Mouse (Mus musculus) liver, adult 2 months (tissue): ENCODE measurements around the gene Taf8.

Experiments used
- CTCF ChIP-seq: fragments of 200-500 bp; IDR thresholded peaks from 2 replicates; pipeline ENCODE4 v1.5.1; 2011; ENCODE audit warnings: low read depth, low read length, control low read depth
- POLR2A ChIP-seq: fragments of 200-500 bp; IDR thresholded peaks from 2 replicates; pipeline ENCODE4 v1.6.1; 2011; ENCODE audit warnings: low read length, control low read depth; ENCODE audit not compliant: insufficient read depth; ENCODE audit errors: extremely low read depth

DNA sequence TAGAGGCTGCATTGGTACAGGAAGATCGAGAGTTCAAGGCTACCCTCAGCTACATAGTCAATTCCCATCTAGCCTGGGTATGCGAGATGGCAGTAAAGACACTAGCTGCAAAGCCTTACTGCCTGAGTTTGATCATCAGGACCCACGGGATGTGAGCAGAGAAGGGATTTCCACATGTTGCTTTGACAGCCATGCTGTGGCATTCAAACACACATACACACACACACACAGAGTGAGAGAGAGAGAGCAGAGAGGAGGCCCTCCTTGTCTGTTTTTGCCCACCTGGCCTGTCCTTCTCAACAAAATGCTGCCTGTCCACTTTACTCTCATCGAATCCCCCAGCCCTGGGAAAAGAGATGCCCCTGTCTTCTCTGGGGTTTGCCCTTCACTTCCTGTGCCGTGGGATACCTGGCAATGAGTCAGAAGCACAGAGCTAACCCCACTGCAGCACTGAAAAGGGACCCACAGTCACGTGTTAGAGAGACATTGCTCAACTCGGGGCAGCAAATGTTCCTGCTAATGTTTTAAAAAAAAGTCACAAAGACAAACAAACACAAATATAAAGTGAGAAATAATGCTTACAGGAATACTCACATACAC lies 41.1 kb upstream of the Taf8 start:
- no peak for TF ChIP-seq CTCF
- TF ChIP-seq POLR2A = no peak
